Comparison of ENCODE assay signal across 13 mouse cellular contexts in genomic region chr3:89187197-89187596, GRCm38 (mm10). TPM values are rescaled to one million over a fixed set of nuclear protein-coding genes. Genes with fewer than 3 reads are reported as not detected.
DNase-seq lines count a peak whose midpoint lies in the region; ATAC-seq and TF ChIP-seq lines count a peak whose summit lies in the region.
"Had no signal": no experiment of that assay in that cellular context is flagged by ENCODE, and none has a peak within 500 bp of the region (broad histone marks: within the 10 kb centered on the region; RNA-seq: fewer than 3 reads in every experiment).

No protein-coding gene starts in this region.

- H3K27ac ChIP-seq in heart, embryonic 12.5 days (ENCODE audit: poor library complexity, severe bottlenecking), result no peak overlapping the region
- no peak overlapping the region for H3K27ac ChIP-seq in midbrain, embryonic 11.5 days (ENCODE audit: low read depth, low read length)
- H3K27ac ChIP-seq in midbrain, postnatal 0 days (ENCODE audit: low read depth, low read length), result no peak overlapping the region
- peak overlapping the region; percentile 63 for H3K27ac ChIP-seq in MEL (ENCODE audit: control insufficient read depth, low read depth, low read length)
- H3K27ac ChIP-seq: heart, adult 2 months; liver, embryonic 13.5 days had no signal

- H3K79me2 ChIP-seq in MEL (ENCODE audit: control insufficient read depth, insufficient read depth, low read length, poor library complexity), result no peaks in the 10 kb centered on the region; the same call in 1 of the 2 replicates

- no peak for TF ChIP-seq RAD21 in MEL (IDR thresholded peaks at IDR 0.05; ENCODE audit: low read depth, low read length)

- ATAC-seq in heart, embryonic 12.5 days (ENCODE audit: insufficient number of reproducible peaks, low FRiP score), result no peak
- ATAC-seq in midbrain, embryonic 11.5 days (ENCODE audit: low FRiP score), result no peak
- ATAC-seq in midbrain, postnatal 0 days (ENCODE audit: low FRiP score), result no peak
- ATAC-seq: intestine, embryonic 16.5 days had no signal

- no peak overlapping the region for H3K4me3 ChIP-seq in heart, embryonic 12.5 days
- no peak overlapping the region for H3K4me3 ChIP-seq in midbrain, embryonic 11.5 days (ENCODE audit: low read depth, low read length)
- no peak overlapping the region for H3K4me3 ChIP-seq in midbrain, postnatal 0 days (ENCODE audit: low read depth, low read length)
- H3K4me3 ChIP-seq in MEL (ENCODE audit: control insufficient read depth in 1 of 2, insufficient read depth in 1 of 2, low read depth in 2 of 2, low read length in 2 of 2), result no peak overlapping the region
- H3K4me3 ChIP-seq: heart, adult 2 months; liver, embryonic 13.5 days had no signal

- WGBS in heart, embryonic 12.5 days, result 37% methylated on average over 23 of the region's 23 CpGs
- 26% methylated on average over 23 of the region's 23 CpGs for WGBS in midbrain, embryonic 11.5 days
- WGBS in midbrain, postnatal 0 days, result 41% methylated on average over 23 of the region's 23 CpGs

- TF ChIP-seq EP300 in MEL (IDR thresholded peaks at IDR 0.05; ENCODE audit: low read depth in 1 of 2, low read length in 2 of 2), result no peak

- peaks cover 15% of the 10 kb centered on the region; the same call in 1 of the 2 replicates for H3K36me3 ChIP-seq in heart, embryonic 12.5 days
- no peaks in the 10 kb centered on the region for H3K36me3 ChIP-seq in midbrain, embryonic 11.5 days (ENCODE audit: control insufficient read depth, insufficient read depth, low read length)
- peaks cover 20% of the 10 kb centered on the region for H3K36me3 ChIP-seq in midbrain, postnatal 0 days (ENCODE audit: insufficient read depth, low read length)
- H3K36me3 ChIP-seq in MEL (ENCODE audit: control insufficient read depth in 1 of 2, insufficient read depth in 2 of 2, low read length in 2 of 2), result peaks cover 0 to 64% of the 10 kb centered on the region in 2 experiments; a peak in 2 of 4 replicates

- no peak for TF ChIP-seq CTCF in midbrain, postnatal 0 days (IDR thresholded peaks at IDR 0.05)
- TF ChIP-seq CTCF in MEL (IDR thresholded peaks at IDR 0.05 in 2 of 3, conservative IDR thresholded peaks at IDR 0.05 in 1 of 3; ENCODE audit: control insufficient read depth in 1 of 3, insufficient read depth in 1 of 3, low read depth in 2 of 3, low read length in 3 of 3, poor library complexity in 1 of 3, severe bottlenecking in 1 of 3), result no peak

- H3K4me2 ChIP-seq in heart, embryonic 12.5 days, result 0 out of 2 replicates have a peak overlapping the region, but pooled peaks have one; percentile 1
- no peak overlapping the region for H3K4me2 ChIP-seq in midbrain, embryonic 11.5 days
- no peak overlapping the region for H3K4me2 ChIP-seq in midbrain, postnatal 0 days (ENCODE audit: low read depth, low read length, poor library complexity, severe bottlenecking)
- H3K4me2 ChIP-seq: liver, embryonic 13.5 days had no signal

- intact Hi-C loops in heart, postnatal 10 days (cut with DNase I), result no loop called here

- H3K9me3 ChIP-seq in heart, embryonic 12.5 days (replicated peaks), result no peaks in the 10 kb centered on the region
- H3K9me3 ChIP-seq in midbrain, embryonic 11.5 days (ENCODE audit: control insufficient read depth, low read length), result no peaks in the 10 kb centered on the region
- no peaks in the 10 kb centered on the region for H3K9me3 ChIP-seq in midbrain, postnatal 0 days (ENCODE audit: low read length)
- H3K9me3 ChIP-seq in MEL (replicated peaks; ENCODE audit: insufficient read depth, low read length), result no peaks in the 10 kb centered on the region
- H3K9me3 ChIP-seq: liver, embryonic 13.5 days had no signal

- DNase-seq in heart, postnatal 10 days, result no peak
- no peak for DNase-seq in midbrain, embryonic 11.5 days (ENCODE audit: low spot score, missing footprints)
- DNase-seq in midbrain, postnatal 0 days (ENCODE audit: low spot score), result no peak
- no peak for DNase-seq in MEL (ENCODE audit: low read depth, low spot score)
- peak; percentile 67 to 78 for DNase-seq in thymus, adult 18-20 months
- DNase-seq in urinary bladder, postnatal 14 days (ENCODE audit: low spot score), result no peak
- DNase-seq in cerebellum, adult 11-12 months, result no peak
- DNase-seq: embryo, embryonic 11 days; liver, embryonic 13.5 days; right cerebral cortex, postnatal 4 days had no signal

- 0 out of 2 replicates have a peak, but pooled peaks cover 11% of the 10 kb centered on the region for H3K27me3 ChIP-seq in heart, embryonic 12.5 days (replicated peaks)
- H3K27me3 ChIP-seq in midbrain, embryonic 11.5 days (ENCODE audit: control insufficient read depth, insufficient read depth, low read length), result no peaks in the 10 kb centered on the region
- H3K27me3 ChIP-seq in midbrain, postnatal 0 days (ENCODE audit: insufficient read depth, low read length), result no peaks in the 10 kb centered on the region
- no peaks in the 10 kb centered on the region for H3K27me3 ChIP-seq in MEL (ENCODE audit: control insufficient read depth in 1 of 2, insufficient read depth in 2 of 2, low read length in 2 of 2)

- peaks cover 29% of the 10 kb centered on the region for H3K4me1 ChIP-seq in heart, embryonic 12.5 days (replicated peaks)
- H3K4me1 ChIP-seq in midbrain, embryonic 11.5 days (ENCODE audit: control insufficient read depth, insufficient read depth, low read length), result peaks cover 20% of the 10 kb centered on the region
- peaks cover 8% of the 10 kb centered on the region; the same call in 1 of the 2 replicates for H3K4me1 ChIP-seq in midbrain, postnatal 0 days (ENCODE audit: insufficient read depth, low read length)
- peaks cover 41 to 81% of the 10 kb centered on the region in 2 experiments for H3K4me1 ChIP-seq in MEL (ENCODE audit: control insufficient read depth in 1 of 2, insufficient read depth in 2 of 2, low read length in 2 of 2)

- H3K9ac ChIP-seq in heart, embryonic 12.5 days, result no peak overlapping the region; the same call in 1 of the 2 replicates
- 0 out of 2 replicates have a peak overlapping the region, but pooled peaks have one; percentile 10 for H3K9ac ChIP-seq in midbrain, embryonic 11.5 days (ENCODE audit: low read length)
- no peak overlapping the region for H3K9ac ChIP-seq in midbrain, postnatal 0 days (replicated peaks; ENCODE audit: low read length, poor library complexity, severe bottlenecking)
- H3K9ac ChIP-seq in MEL (ENCODE audit: control insufficient read depth, low read depth, low read length, poor library complexity, severe bottlenecking), result peak overlapping the region; percentile 19
- H3K9ac ChIP-seq: liver, embryonic 13.5 days had no signal

- 0 out of 4 replicates have a peak, but pooled peaks of 1 of the 2 experiments have one; percentile 32 for TF ChIP-seq POLR2A in MEL (IDR thresholded peaks at IDR 0.05; ENCODE audit: control insufficient read depth in 1 of 2, insufficient read depth in 1 of 2, low read depth in 1 of 2, low read length in 2 of 2, poor library complexity in 1 of 2)

RNA-seq across cellular contexts. Expression of gene Fam189b, which starts 4.3 kb away (rescaled TPM):
- polyA plus RNA-seq in heart, embryonic 12.5 days (2016; fragmentation: Nextera tagmentation; extraction: Ambion mirVana), result 15.4 and 15.6 TPM in 2 replicates
- 1 to 10 TPM; 7.9 to 8.3 TPM for total RNA-seq in heart, postnatal 10 days (2021)
- 16.5 and 20.2 TPM in 2 replicates for polyA plus RNA-seq in midbrain, embryonic 11.5 days (2014; fragmentation: Nextera tagmentation; extraction: Ambion mirVana)
- total RNA-seq in midbrain, postnatal 0 days (2014; rRNA removed), result 12.7 and 22.2 TPM in 2 replicates
- polyA plus RNA-seq in midbrain, postnatal 0 days (2015; fragmentation: Nextera tagmentation; extraction: Ambion mirVana), result 32.5 and 37.5 TPM in 2 replicates
- 6.2 and 7.0 TPM in 2 replicates for total RNA-seq in MEL (2012; rRNA removed)
- 10 to 100 TPM in 1 of 2 experiments, not detected in 1; 35.3 TPM for polyA plus RNA-seq in MEL (2012; ENCODE audit: insufficient read depth in 1 of 2, insufficient read length in 2 of 2, low read depth in 1 of 2, low replicate concordance in 2 of 2, missing spikeins in 1 of 2)

RNA-seq across cellular contexts. Expression of gene Scamp3, which starts 9.9 kb away (rescaled TPM):
- polyA plus RNA-seq in heart, embryonic 12.5 days (2016; fragmentation: Nextera tagmentation; extraction: Ambion mirVana), result 88.8 and 92.5 TPM in 2 replicates
- total RNA-seq in heart, postnatal 10 days (2021), result 10 to 100 TPM; 49.4 to 49.6 TPM
- polyA plus RNA-seq in midbrain, embryonic 11.5 days (2014; fragmentation: Nextera tagmentation; extraction: Ambion mirVana), result 74.4 and 77.2 TPM in 2 replicates
- total RNA-seq in midbrain, postnatal 0 days (2014; rRNA removed), result 71.1 and 84.8 TPM in 2 replicates
- 151 and 158 TPM in 2 replicates for polyA plus RNA-seq in midbrain, postnatal 0 days (2015; fragmentation: Nextera tagmentation; extraction: Ambion mirVana)
- total RNA-seq in MEL (2012; rRNA removed), result 78.1 and 101 TPM in 2 replicates
- 100 to 1,000 TPM in 1 of 2 experiments, not detected in 1; 287 TPM for polyA plus RNA-seq in MEL (2012; ENCODE audit: insufficient read depth in 1 of 2, insufficient read length in 2 of 2, low read depth in 1 of 2, low replicate concordance in 2 of 2, missing spikeins in 1 of 2)

RNA-seq across cellular contexts. Expression of gene Gba, which starts 15.5 kb away (rescaled TPM):
- 37.1 and 38.0 TPM in 2 replicates for polyA plus RNA-seq in heart, embryonic 12.5 days (2016; fragmentation: Nextera tagmentation; extraction: Ambion mirVana)
- total RNA-seq in heart, postnatal 10 days (2021), result 10 to 100 TPM; 24.2 to 24.7 TPM
- polyA plus RNA-seq in midbrain, embryonic 11.5 days (2014; fragmentation: Nextera tagmentation; extraction: Ambion mirVana), result 41.4 and 45.9 TPM in 2 replicates
- total RNA-seq in midbrain, postnatal 0 days (2014; rRNA removed), result 56.8 and 64.6 TPM in 2 replicates
- polyA plus RNA-seq in midbrain, postnatal 0 days (2015; fragmentation: Nextera tagmentation; extraction: Ambion mirVana), result 46.1 and 48.3 TPM in 2 replicates
- 42.8 and 49.1 TPM in 2 replicates for total RNA-seq in MEL (2012; rRNA removed)
- polyA plus RNA-seq in MEL (2012; ENCODE audit: insufficient read depth in 1 of 2, insufficient read length in 2 of 2, low read depth in 1 of 2, low replicate concordance in 2 of 2, missing spikeins in 1 of 2), result 10 to 100 TPM in 1 of 2 experiments, not detected in 1; 55.0 TPM

RNA-seq across cellular contexts. Expression of gene Clk2, which starts 22.6 kb away (rescaled TPM):
- polyA plus RNA-seq in heart, embryonic 12.5 days (2016; fragmentation: Nextera tagmentation; extraction: Ambion mirVana), result 24.6 and 24.8 TPM in 2 replicates
- 10 to 100 TPM; 26.6 to 26.7 TPM for total RNA-seq in heart, postnatal 10 days (2021)
- polyA plus RNA-seq in midbrain, embryonic 11.5 days (2014; fragmentation: Nextera tagmentation; extraction: Ambion mirVana), result 24.1 and 29.5 TPM in 2 replicates
- total RNA-seq in midbrain, postnatal 0 days (2014; rRNA removed), result 38.9 and 44.5 TPM in 2 replicates
- 12.1 and 12.6 TPM in 2 replicates for polyA plus RNA-seq in midbrain, postnatal 0 days (2015; fragmentation: Nextera tagmentation; extraction: Ambion mirVana)
- 27.5 and 28.2 TPM in 2 replicates for total RNA-seq in MEL (2012; rRNA removed)
- 100 to 1,000 TPM in 1 of 2 experiments, 10 to 100 TPM in 1; 83.6 to 138 TPM for polyA plus RNA-seq in MEL (2012; ENCODE audit: insufficient read depth in 1 of 2, insufficient read length in 2 of 2, low read depth in 1 of 2, low replicate concordance in 2 of 2, missing spikeins in 1 of 2)

RNA-seq across cellular contexts. Expression of gene Hcn3, which starts 27.2 kb away (rescaled TPM):
- polyA plus RNA-seq in heart, embryonic 12.5 days (2016; fragmentation: Nextera tagmentation; extraction: Ambion mirVana), result 0.45 and 0.65 TPM in 2 replicates
- total RNA-seq in heart, postnatal 10 days (2021), result under 1 TPM; 0.19 to 0.60 TPM
- polyA plus RNA-seq in midbrain, embryonic 11.5 days (2014; fragmentation: Nextera tagmentation; extraction: Ambion mirVana), result 4.5 and 4.7 TPM in 2 replicates
- total RNA-seq in midbrain, postnatal 0 days (2014; rRNA removed), result 94.8 and 97.8 TPM in 2 replicates
- 44.8 and 46.7 TPM in 2 replicates for polyA plus RNA-seq in midbrain, postnatal 0 days (2015; fragmentation: Nextera tagmentation; extraction: Ambion mirVana)
- 4.0 TPM in 2 replicates for total RNA-seq in MEL (2012; rRNA removed)
- polyA plus RNA-seq in MEL (2012; ENCODE audit: insufficient read depth in 1 of 2, insufficient read length in 2 of 2, low read depth in 1 of 2, low replicate concordance in 2 of 2, missing spikeins in 1 of 2), result 1 to 10 TPM in 1 of 2 experiments, not detected in 1; 7.4 TPM

Comparison
In these comparisons a context has a peak if more than half of its experiments do, and no peak if none do; other contexts are left out.
1. H3K9ac ChIP-seq: peak in midbrain, embryonic 11.5 days (single experiment) and MEL (single experiment); none in heart, embryonic 12.5 days (single experiment) and midbrain, postnatal 0 days (single experiment).
2. DNase-seq: peak in thymus, adult 18-20 months (2 of 2); none in heart, postnatal 10 days (0 of 2), midbrain, embryonic 11.5 days (single experiment), midbrain, postnatal 0 days (single experiment), MEL (single experiment), urinary bladder, postnatal 14 days (single experiment) and cerebellum, adult 11-12 months (single experiment).